Mouse (Mus musculus) gastrocnemius, adult 8-10 months (tissue): ENCODE data around the gene Ambra1. TPM values are rescaled to one million over a fixed set of nuclear protein-coding genes. Genes with fewer than 3 reads are reported as not detected.

Experiments used
- DNase-seq, 2 experiments: peaks; one replicate each; pipeline ENCODE4 v3.0.0; 2022; ENCODE audit warnings: low spot score in 2 of 2
- total RNA-seq, 4 experiments: library from RNA; stranded (reverse); gene quantifications; 2 replicates each; pipeline ENCODE4 v1.2.4; 2022

The Ambra1 gene
- total RNA-seq, 4 experiments from 2014 or later = 13.7 to 15.9 (median 14.9) TPM

DNA sequence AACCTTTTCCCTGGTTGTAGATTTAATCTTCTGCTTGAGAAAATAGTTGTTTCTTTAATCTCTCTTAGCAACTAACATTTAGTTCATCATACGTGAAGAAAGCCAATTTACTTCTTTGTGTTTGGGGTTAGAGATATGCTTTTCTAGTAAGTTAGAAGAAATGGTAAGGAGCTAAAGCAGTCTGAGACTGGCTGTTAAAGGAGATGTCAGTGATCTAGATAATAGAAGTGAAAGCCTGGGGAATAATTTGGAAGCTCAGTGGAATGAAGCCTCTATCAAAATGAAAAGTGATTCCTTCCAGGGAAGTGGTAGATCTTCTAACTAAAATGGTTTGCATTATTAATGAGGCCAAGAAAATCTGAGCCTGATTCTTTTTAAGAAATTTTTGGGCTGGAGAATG is 141.3 kb downstream of the Ambra1 start:
- DNase-seq = no peak

DNA sequence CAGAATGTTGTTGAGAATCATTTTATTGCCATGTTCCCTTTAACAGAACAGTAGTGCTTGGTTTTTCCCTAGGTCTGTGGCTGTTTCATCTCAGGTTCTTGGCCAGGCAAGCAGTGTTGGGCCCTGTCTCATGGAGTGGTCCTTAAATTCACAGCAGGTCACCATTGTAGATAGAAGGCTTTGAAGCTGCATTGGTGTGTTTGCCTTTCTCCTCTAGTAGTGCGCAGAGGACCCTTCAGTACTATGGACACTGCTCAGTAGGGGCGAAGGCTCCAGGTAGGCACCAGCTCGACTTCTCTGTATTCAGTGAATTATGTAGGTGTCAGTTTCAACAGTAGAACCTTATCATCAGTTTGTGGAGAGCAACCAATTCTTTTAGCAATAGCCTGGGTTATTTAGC is 142.7 kb downstream of the Ambra1 start:
- DNase-seq = no peak

DNA sequence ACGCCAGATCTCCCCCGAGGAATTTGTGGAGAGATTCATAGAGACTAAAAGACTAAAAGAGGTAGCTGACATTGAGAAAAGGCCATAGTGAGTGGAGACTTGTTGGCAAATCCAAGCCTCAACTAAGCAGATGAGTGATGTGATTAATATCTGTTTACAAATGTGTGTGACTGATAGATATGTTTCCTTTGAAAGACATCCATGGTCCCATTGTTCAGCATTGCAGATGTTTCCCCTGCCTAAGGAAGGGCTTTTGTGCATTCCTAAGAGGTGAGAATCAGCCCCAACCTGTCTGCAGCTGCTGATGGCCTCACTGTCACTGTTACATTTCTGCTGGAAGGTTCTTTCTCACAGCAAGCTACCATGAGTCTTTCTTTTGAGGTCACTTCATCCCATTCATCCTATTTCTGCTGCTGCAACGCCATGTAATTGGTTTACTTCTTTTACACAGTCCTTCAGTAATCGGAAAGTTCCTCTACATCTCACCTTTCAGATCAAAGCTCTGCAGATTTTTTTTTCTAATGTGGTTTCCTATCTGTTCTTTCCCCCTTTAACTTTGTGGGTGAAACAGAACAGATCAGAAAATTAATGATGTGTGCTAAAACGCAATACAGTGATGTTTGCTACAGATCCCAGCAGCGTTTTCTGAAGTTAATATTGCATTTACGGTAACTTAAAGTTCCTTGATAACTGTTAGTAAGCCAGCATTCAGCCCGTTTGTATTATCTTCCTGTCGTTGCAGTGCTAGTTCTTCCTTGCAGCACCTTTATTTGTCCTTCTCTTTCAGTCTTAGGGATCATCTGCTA is 146.3 kb downstream of the Ambra1 start:
- DNase-seq = no peak

DNA sequence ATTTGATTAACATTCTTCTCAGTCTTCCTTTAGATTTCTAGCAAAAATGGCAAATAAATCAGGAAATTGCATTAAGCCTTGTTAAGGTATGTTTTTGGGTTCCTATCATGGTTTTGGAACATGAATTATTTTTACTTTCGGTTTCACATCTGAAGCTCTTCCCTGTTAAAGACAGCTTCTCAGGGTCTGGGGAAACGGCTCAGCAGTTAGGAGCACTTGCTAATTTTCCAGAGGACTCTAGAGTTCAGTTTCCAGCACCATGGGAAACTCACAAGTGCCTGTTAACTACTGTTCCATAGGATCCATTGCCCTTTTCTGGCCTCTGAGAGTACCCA is 146.8 kb downstream of the Ambra1 start:
- no peak for DNase-seq

DNA sequence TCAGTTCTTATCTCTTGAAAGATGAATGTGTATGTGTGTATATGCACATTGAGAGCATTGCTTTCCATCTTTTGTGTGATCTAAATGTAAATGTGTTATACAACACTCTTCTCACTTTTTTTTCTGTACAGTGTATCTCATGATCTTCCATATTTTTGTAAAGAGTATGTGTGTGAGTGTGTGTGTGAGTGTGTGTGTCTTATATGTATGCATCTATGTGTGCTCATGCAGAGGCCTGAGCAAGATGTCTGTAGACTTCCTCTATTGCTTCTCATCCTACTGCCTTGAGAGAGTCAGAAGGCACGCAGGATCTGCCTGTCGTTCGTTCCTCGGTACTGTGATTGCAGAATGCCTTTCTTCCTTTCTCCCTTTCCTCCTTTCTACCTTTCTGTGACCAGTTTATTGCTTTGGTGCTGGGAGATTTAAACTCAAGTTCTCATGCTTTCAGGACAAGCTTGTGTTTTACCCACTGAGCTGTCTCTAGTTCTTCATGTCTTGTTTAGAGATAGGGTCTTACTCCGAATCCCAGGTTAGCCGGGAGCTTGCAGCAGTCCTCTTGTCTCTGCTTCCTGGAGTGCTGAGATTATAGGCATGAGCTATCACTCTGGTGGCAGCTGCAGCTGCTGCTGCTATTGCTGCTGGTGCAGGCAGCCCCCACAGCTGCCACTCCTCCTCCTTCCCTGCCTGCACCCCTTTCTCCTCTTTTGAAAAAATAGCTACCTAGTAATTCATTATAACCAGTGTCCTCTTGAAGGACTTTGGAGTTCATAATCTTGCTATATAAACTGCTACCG is 148.7 kb downstream of the Ambra1 start:
- no peak for DNase-seq

DNA sequence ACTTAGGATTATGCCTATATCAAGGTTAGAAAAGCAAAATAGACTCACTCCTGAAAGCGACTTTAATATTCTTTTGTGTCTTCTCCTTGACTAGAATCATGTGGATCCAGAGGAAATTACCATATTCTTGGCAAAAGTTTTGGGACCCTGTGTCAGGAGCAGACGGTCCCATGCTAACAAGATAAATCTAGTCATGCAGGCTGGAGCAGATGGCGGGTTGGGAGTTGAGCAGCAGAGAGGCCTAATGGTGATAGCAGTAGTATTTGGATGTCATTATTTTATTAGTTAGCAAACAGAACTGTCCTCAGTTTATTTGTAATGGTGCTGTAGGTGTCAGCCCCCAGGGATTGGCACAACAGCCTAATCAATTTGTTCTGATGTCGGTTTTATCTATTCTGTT is 154.0 kb downstream of the Ambra1 start:
- DNase-seq = no peak

DNA sequence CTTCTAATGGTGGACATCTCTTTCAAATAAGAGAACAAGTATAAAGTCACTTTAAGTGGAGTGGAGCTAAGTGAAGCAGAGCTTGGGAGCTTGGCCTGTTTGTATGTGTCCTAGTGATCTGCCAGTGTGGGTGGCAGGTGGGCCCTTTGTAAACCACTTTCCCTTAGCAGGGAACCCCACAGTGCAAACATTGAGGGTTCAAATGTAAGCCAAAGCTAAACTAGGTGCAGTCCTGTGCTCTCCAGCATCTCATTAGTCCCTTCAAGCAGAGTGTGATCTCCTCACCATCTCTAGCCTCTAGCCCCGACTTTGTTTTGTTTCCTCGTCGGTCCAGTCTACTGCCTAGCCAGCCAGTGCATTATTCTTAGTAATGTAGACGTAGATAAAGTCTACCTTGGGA is 154.7 kb downstream of the Ambra1 start:
- DNase-seq = no peak

DNA sequence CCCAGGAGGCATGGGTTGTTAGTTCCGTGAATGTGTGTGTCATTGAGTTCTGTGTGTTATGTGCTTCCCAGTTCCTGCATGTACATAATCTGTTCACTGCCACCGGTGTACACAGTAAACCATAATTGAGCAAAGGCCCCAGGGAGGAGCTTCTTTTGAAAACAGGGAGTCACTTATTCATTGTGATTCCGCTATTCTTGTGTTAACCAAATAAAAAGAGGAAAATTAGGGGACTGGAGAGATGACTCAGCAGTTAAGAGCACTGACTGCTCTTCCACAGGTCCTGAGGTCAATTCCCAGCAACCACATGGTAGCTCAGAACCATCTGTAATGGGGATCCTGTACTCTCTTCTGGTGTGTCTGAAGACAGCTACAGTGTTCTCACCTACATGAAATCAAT is 164.8 kb downstream of the Ambra1 start:
- DNase-seq = no peak

DNA sequence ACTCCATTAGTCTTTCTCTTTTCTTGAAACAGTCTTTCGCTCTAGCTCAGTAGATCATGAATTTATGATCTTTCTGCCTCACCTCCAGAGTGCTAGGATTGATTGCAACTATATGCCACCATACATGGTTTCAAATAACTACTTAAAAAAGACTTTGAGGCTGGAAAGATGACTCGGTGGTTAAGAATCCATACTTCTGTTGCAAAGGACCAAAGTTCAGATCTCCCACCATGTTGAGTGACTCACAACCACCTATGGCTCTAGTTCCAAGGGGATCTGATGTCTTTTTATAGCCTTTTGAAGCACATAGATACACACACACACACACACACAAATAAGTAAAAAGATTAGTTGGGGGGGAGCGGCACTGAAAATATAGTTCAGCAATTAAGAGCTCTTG is 165.5 kb downstream of the Ambra1 start:
- DNase-seq = no peak

DNA sequence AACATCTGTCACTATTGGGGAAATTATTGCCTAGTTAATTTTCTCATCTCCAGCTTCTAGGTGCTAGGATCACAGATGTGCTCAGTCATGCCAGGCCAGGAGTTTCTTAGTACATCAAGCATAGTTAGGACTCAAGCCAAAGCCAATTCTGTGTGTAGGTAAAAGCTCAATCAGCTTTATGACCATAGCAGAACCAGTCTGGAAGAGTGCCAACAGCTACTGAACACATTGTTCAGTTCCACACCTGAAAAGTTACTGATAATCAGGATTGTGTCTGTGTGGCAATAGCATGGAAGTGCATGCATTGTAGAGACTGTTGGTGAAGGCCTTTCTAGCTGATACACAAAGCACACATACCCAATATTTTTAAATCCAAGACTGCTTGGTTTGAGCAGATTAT is 168.0 kb downstream of the Ambra1 start:
- DNase-seq = no peak

DNA sequence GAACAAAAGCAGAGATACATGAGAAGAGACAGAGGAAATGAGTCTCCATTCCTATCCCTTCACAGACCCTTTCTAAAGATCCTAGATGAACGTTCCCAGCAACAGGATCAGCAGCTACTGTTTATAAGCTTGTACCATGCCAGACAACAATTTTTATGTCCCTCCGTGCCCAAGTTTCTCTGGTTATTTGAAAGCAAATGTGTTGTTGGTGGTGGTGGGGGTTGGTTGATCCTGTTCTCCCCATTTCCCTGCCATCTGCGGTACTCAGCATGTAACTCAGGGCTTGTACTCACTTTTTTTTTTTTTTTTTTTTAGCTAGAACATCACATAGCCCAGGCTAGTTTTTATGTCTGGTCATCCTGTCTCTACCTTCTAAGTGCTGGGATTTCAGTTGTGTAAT is 169.2 kb downstream of the Ambra1 start:
- DNase-seq = no peak

DNA sequence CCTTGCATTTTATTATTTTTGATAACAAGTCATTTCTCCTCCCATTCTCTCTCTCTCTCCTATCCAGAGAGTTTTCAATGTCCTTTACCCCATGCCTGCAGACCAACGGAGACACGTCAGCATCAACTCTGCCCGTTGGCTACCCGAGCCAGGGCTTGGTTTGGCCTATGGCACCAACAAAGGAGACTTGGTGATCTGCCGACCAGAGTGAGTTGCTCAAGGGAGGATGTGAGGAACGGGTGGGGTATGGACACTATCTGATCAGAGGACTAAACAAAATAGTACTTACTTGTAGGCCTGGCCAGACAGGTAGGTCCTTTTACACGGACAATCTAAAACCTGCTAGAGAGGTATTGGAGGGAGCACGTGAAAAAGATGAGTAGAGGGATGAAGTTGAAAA is 170.5 kb downstream of the Ambra1 start:
- DNase-seq = no peak

DNA sequence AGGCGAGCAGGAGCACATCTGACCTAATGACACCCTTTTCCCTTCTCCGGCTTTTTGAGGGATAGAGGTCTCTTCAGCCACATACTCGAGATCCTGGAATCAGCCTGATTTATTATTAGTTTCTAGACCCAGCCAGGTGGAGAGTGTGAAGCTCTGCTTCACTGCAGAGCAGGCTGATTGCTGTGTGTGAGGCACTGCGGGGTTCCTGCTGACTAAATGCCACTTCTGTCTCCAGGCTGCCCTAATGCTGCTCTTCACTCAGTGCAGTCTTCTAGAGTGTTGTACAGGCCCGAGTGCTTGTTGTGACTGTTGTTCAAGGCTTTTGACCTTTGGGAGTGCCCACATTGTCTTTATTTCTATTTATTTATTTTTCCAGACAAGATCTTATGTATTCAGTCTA is 172.4 kb downstream of the Ambra1 start:
- no peak for DNase-seq

DNA sequence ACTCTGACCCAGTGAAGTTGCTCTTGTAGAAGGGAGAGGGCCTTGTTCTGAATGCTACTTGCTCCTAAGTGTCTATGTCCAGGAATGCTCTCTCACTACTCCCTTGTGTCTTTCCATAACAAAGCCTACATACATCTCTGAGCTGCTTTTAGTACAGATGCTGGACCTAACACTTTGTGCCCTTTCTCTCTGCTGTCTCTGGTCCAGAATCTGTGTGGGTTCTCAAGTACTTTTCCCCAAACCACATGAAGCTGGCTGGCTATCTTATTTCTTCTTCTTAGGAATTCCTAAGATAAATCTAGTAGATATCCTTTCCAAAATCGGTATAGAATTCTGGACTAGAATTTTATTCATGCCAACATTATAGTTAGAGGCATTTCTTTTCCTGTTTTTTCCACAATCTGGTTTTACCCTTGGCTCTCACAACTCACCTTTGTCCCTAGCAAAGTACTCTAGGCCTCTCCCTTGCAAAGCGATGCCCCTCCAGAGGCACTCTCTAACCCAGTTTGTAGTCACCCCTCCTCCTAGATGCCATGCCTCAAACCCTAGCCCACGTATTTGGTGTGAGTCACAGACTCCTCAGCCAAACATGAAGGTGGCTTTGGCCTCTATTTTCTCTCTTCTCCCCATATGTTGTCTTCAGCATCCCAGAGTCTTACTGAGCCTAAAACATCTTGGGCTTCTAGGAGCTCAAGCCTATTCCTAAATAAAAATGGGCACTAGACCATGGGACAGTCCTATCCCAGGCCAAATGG is 173.4 kb downstream of the Ambra1 start:
- no peak for DNase-seq

DNA sequence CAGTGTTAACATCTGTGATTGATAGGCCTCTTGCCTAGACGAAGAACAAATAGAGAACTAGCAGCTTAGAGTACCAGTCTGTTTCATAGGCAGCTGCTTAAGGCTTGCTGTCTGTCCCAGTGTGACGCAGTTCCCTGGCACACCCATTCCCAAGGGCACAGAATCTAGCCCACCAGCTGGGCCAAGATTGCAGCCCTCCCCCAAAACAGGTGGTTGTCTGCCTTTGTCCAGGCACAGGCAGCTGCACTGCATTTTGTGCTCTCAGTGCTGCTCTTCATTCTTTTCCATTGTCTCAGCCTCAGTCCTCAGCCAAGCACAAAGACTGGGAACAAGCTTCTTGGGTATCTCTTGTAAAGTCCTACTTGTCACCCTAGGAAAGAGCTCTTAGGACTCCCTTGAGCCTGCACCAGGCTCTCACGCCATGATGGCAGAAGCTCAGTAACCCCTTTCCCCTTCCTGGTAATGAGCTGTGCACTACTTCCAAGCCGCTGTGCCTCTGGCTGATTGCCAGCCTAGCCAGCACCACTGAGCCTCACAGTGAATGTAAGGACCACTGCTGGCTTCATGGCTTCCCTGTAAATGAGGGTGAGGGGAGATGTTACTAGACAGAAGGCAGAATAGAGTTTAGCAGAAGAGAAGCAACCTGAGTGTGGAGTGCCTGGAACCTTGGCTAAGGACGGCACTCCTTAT is 174.8 kb downstream of the Ambra1 start:
- DNase-seq = no peak

DNA sequence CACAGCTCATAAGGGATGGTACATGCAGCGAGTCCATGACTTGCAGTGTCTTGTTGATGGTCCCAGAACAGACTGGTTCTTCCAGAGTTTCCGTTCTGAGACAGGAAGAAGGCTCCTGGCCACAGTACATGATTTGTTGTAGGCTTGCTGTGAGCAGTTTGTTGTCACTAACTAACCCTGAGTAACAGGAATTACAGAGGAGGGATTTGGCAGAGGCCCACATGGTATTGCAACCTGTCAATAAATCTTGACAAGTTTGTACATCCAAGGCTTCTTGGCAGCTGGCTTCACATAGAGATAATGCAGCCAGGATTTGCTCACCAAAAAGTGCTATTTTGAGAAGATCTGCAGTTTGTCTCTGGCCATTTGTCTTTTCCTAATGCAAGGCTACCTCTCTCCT is 176.2 kb downstream of the Ambra1 start:
- DNase-seq = no peak

DNA sequence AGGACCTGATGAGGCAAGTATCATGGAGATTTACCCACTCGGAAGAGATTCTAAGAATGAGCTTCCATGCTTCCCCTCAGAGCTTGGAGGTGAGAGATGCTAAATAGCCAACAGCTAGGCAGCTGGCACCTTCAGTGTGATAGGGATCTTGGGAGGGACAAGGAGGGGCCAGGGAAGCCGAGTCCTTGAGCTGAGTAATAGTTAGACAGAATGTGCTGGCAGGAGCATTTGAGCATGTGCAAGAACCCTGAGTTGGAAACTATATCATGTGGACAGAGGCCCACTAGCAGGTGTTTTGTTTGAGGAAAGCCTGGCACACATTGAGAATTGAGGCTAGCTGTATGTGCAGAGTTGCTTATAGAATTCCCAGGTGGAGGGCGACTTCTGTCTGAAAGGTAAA is 182.7 kb downstream of the Ambra1 start:
- no peak for DNase-seq

DNA sequence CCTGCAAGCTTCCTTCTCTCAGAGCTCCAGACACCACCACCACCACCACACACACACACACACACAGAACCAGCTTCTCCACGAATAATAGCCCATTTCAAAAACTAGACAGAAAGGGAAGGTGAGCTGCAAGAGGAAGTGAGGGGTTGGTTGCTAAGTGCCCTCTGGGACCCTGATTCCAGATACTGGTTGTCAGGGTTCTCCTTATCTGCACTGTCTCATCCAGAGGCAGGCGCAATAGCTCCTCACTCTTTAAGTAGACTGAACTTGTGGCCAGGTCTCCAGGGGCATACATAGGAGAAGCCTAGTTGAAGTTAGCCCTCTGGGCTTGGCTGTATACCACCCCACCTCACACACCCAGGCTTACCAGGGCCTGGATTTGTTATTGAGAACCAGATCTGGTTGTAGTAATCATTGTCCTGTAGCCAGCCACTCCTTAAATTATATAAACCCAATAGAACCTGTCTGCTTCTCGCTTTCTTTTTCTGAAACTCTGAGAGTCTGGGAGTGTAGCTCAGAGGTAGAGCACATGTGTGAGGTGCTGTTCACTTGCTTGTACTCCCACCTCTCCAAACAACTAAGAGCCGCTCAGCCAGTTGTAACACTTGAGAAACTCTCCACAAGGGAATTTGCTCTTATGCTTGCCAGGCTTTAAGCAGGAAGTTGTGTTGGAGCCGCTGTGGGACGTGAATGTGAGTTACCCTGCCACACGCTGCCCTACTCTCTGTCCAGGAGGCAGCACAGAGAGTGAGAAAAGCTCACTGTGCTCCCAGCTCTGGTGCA is 183.6 kb downstream of the Ambra1 start:
- DNase-seq = no peak

DNA sequence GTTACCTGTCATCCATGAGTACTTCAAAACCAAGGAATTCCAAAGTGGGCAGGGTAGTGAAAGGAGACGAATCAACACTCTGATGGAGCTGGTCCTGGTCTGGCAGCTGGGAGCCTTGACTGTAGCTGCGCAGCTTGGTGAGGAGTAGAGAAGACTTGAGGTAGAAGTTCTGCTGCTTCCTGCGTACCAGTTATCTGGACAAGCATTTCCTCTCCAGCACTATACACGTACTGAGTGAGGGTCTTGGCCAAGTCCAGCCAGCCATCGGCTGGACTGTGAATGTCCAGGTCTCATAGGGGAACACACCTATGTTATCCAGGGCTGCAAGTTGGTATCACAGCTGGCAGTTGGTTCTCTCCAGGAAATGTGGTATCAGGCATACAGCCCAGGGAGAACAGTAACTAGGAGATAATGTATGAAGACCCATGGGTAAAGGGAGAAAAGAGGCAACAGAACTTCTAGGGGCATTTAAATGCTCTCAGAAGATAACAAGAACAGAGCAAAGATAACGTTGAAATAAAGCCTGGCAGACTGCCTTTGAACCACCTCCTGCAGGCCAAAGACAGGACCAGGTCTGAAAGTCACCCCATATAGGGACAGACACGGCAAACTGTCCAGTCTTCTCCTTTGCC is 186.5 kb downstream of the Ambra1 start:
- no peak for DNase-seq

DNA sequence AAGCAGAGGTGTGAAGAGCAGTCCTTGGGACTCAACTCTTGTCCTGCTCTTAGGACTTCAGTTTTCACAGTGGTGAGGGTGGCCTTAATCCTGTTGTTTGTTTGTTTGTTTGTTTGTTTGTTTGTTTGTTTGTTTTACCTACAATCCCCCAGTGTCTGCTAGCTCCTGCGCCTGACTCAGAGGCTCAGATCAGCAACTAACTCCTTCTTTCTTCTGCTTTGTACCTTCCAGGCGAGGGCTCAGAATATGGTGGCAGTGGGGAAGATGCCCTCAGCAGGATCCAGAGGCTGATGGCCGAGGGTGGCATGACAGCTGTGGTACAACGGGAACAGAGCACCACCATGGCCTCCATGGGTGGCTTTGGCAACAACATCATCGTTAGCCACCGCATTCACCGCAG is 187.2 kb downstream of the Ambra1 start:
- DNase-seq = no peak
